Mouse (Mus musculus) intestine, embryonic 14.5 days (tissue): ENCODE results near the gene Foxp1. TPM values are rescaled to one million over a fixed set of nuclear protein-coding genes. Genes with fewer than 3 reads are reported as not detected.

ENCODE experiments used
- ATAC-seq: fragments of 200-750 bp; cut with Nextera tagmentation; replicated peaks from 2 replicates; pipeline ENCODE4 v1.8.0; 2017; ENCODE audit warnings: low read depth, moderate number of reproducible peaks, moderate TSS enrichment, moderate library complexity; ENCODE audit not compliant: low FRiP score, low TSS enrichment
- DNase-seq: peaks from one replicate; pipeline ENCODE4 v3.0.0-alpha.2; 2018; ENCODE audit warnings: low spot score
- H3K27ac ChIP-seq: fragments of 300-500 bp; sonication (generic); 2 replicates; pipeline ENCODE4 v1.5.1; 2014; ENCODE audit warnings: low read depth, mild to moderate bottlenecking, control low read depth
- H3K27me3 ChIP-seq: fragments of 300-500 bp; sonication (generic); replicated peaks from 2 replicates; pipeline ENCODE4 v1.6.1; 2014; ENCODE audit warnings: low read length, control low read depth; ENCODE audit not compliant: control insufficient read depth, insufficient read depth
- H3K36me3 ChIP-seq: fragments of 300-500 bp; sonication (generic); 2 replicates; pipeline ENCODE4 v1.6.1; 2014; ENCODE audit warnings: low read length, control low read depth; ENCODE audit not compliant: control insufficient read depth, insufficient read depth
- H3K4me1 ChIP-seq: fragments of 300-500 bp; sonication (generic); replicated peaks from 2 replicates; pipeline ENCODE4 v1.6.1; 2014; ENCODE audit warnings: low read length, control low read depth, mixed read lengths; ENCODE audit not compliant: control insufficient read depth, insufficient read depth
- H3K4me2 ChIP-seq: fragments of 300-500 bp; sonication (generic); 2 replicates; pipeline ENCODE4 v1.6.1; 2014; ENCODE audit warnings: low read length
- H3K4me3 ChIP-seq: fragments of 300-500 bp; sonication (generic); 2 replicates; pipeline ENCODE4 v1.5.1; 2014; ENCODE audit warnings: low read depth, low read length, control low read depth, mixed read lengths
- H3K9ac ChIP-seq: fragments of 300-500 bp; sonication (generic); 2 replicates; pipeline ENCODE4 v1.6.1; 2014; ENCODE audit warnings: mild to moderate bottlenecking, low read length
- H3K9me3 ChIP-seq: fragments of 300-500 bp; sonication (generic); 2 replicates; pipeline ENCODE4 v1.6.1; 2016; ENCODE audit warnings: low read length, control low read depth; ENCODE audit not compliant: control insufficient read depth
- WGBS: fragments of 180-500 bp; shearing (Covaris S2); extraction: QIAGEN DNeasy Blood & Tissue Kit; methylation state at CpG from one replicate; pipeline ENCODE4 v1.1.7; 2014; 5-methylcytosine and 5-hydroxymethylcytosine counted together
- polyA plus RNA-seq: library from polyadenylated mRNA; unstranded; fragments of >200 nt; fragmentation: Nextera tagmentation; extraction: Ambion mirVana; gene quantifications from 2 replicates; pipeline ENCODE4 v1.2.1, GENCODE M21; 2014

Foxp1 gene
- polyA plus RNA-seq, 1 experiment from 2014 or later = 133 TPM

GRCm38 (mm10) chr6:99309466-99310170, 212.9 kb downstream of the Foxp1 start:
- Histone ChIP-seq H3K9me3 (no peaks in the 10 kb centered on the region), H3K4me2 (no peak overlapping the region), H3K36me3 (no peaks in the 10 kb centered on the region), H3K4me3 (no peak overlapping the region), H3K27me3 (no peaks in the 10 kb centered on the region), H3K4me1 (0 out of 2 replicates have a peak, but pooled peaks cover 4% of the 10 kb centered on the region), H3K9ac (no peak overlapping the region), H3K27ac (no peak overlapping the region)
- no peak for DNase-seq
- no peak for ATAC-seq
- WGBS = 68% methylated on average over 14 of the region's 14 CpGs

GRCm38 (mm10) chr6:99305751-99306150, 216.8 kb downstream of the Foxp1 start:
- DNase-seq (no peak), ATAC-seq (no peak)

DNA sequence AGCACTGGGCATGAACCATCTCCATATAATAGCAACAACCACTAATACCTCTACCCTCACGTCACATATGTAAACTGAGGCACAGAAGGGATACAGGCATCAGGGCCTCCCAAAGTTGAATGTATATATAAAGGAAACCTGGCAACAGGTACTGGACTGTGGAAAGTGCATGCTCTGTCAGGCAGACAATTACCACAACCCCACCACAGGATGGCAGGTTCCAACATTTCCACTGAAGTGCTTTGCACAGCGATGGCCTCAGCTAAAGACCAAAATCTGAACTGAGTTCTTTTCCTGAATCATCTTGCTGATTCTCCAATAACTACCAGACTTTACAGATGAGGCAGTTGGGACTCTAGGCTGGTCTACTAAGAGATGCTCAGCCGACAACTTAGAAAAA, 217.3 kb downstream of the Foxp1 start:
- no peak overlapping the region for H3K4me3 ChIP-seq
- H3K36me3 ChIP-seq = no peaks in the 10 kb centered on the region
- H3K27ac ChIP-seq = no peak overlapping the region
- H3K9ac ChIP-seq = no peak overlapping the region
- WGBS = 83% methylated on average over 3 of the region's 3 CpGs
- H3K27me3 ChIP-seq = no peaks in the 10 kb centered on the region
- DNase-seq = no peak
- H3K9me3 ChIP-seq = no peaks in the 10 kb centered on the region
- no peak overlapping the region for H3K4me2 ChIP-seq
- no peaks in the 10 kb centered on the region; the same call in 1 of the 2 replicates for H3K4me1 ChIP-seq
- no peak for ATAC-seq

More at GRCm38 (mm10) chr6:99305751-99306150, 216.8 kb downstream of the Foxp1 start:
- H3K9me3 ChIP-seq = no peaks in the 10 kb centered on the region
- H3K36me3 ChIP-seq = no peaks in the 10 kb centered on the region
- H3K4me2 ChIP-seq = no peak overlapping the region
- H3K4me1 ChIP-seq = no peaks in the 10 kb centered on the region; the same call in 1 of the 2 replicates
- whole genome bisulfite sequencing = 87% methylated on average over 3 of the region's 3 CpGs
- H3K27ac ChIP-seq = no peak overlapping the region
- H3K9ac ChIP-seq = no peak overlapping the region
- H3K4me3 ChIP-seq = no peak overlapping the region
- no peaks in the 10 kb centered on the region for H3K27me3 ChIP-seq

DNA sequence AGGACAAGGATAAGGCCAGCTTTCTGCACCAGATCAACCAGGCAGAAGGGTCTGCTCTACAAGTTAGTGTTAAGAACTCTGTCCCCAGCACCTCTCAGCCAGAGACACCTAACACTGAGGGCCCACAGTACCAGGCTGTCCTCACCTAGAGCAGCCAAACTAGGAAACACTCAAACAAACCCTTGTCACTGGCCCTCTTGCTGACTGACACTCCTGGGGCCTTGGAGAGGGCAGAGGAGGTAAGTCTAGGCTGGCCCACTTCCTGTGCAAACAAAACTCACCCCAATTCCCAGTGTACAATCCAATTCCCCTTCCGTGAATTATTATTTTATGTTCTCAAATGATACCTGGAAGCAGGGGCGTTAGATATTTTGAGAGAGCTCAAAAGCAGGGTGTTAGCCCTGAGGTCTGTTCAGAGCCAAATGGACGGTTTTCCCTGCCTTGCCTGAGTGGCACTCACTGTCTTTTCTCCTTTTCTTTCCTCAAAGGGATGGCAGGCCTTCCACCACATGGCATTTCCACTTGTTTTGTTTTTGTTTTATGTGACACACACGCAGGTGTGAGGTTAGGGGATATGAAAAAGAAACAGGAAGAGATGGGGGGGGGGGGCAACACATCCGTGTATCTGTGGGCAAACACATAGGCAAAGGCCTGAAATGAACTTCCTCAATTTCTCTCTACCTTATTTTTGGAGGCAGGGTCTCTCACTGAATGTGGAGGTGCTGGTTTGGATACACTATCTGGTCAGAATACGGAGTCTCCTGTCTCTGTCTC, 219.7 kb downstream of the Foxp1 start:
- Histone ChIP-seq H3K9me3 (no peaks in the 10 kb centered on the region), H3K27ac (no peak overlapping the region), H3K4me3 (no peak overlapping the region), H3K36me3 (no peaks in the 10 kb centered on the region), H3K27me3 (no peaks in the 10 kb centered on the region), H3K4me2 (no peak overlapping the region), H3K4me1 (no peaks in the 10 kb centered on the region; the same call in 1 of the 2 replicates), H3K9ac (no peak overlapping the region)
- DNase-seq (no peak), ATAC-seq (no peak)
- WGBS = 80% methylated on average over 6 of the region's 6 CpGs

- Histone ChIP-seq H3K36me3 (no peaks in the 10 kb centered on the region), H3K4me3 (no peak overlapping the region), H3K27ac (no peak overlapping the region), H3K27me3 (no peaks in the 10 kb centered on the region), H3K4me2 (no peak overlapping the region), H3K9me3 (no peaks in the 10 kb centered on the region), H3K9ac (no peak overlapping the region), H3K4me1 (no peaks in the 10 kb centered on the region; the same call in 1 of the 2 replicates)
- DNase-seq (no peak), ATAC-seq (no peak)
- WGBS = 80% methylated on average over 8 of the region's 8 CpGs
These were observed 220.6 kb downstream of the Foxp1 start for GRCm38 (mm10) chr6:99301923-99302322.

DNA sequence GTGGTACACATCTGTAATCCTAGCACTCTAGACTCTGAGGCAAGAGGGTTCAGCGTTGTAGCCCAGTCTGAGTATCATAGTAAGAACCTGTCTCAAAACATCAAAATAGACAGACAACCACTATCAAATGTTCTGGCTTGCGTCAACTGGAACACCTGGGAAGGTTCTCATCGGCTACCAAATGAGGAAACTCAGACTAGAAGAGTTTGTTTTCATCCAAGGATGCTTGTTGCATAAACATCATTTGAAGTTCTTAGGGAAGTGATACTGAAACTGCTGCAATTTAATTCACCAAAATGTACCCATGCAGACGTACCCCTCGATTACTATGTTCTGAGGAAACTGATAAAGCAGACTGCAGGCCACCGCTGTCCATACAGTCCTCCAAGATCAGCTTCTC, 222.3 kb downstream of the Foxp1 start:
- Histone ChIP-seq H3K4me1 (peaks cover 2% of the 10 kb centered on the region; the same call in 1 of the 2 replicates), H3K4me2 (no peak overlapping the region), H3K27me3 (no peaks in the 10 kb centered on the region), H3K36me3 (no peaks in the 10 kb centered on the region), H3K9me3 (no peaks in the 10 kb centered on the region), H3K4me3 (no peak overlapping the region), H3K27ac (no peak overlapping the region), H3K9ac (no peak overlapping the region)
- no peak for ATAC-seq
- DNase-seq = no peak
- 84% methylated on average over 6 of the region's 6 CpGs for WGBS

- no peak overlapping the region for H3K9ac ChIP-seq
- H3K9me3 ChIP-seq = no peaks in the 10 kb centered on the region
- H3K27ac ChIP-seq = no peak overlapping the region
- H3K4me2 ChIP-seq = no peak overlapping the region
- H3K27me3 ChIP-seq = no peaks in the 10 kb centered on the region
- H3K4me1 ChIP-seq = peaks cover 3% of the 10 kb centered on the region; the same call in 1 of the 2 replicates
- ATAC-seq (no peak), DNase-seq (no peak)
- 82% methylated on average over 14 of the region's 14 CpGs for WGBS
- H3K36me3 ChIP-seq = no peaks in the 10 kb centered on the region
- no peak overlapping the region for H3K4me3 ChIP-seq
These were observed 223.3 kb downstream of the Foxp1 start for GRCm38 (mm10) chr6:99299196-99299595.

DNA sequence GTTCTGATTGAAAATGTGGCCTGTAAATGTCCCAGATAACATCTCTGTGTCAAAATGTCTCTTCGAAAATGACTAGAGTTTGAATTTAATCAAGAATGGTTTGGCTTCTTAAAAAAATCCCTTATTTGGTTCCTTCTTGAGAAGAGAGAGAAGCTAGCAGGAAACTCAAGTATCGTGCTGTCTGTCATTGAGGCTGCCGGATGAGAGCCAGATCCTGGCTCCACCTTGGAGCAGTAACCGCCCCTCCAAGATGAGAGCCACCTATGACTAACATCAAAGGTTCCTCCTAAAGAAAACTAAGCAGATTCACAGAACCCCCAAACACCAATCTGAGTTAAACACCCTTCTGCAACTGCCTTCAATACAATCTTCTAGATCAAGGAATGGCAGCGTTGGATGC, 225.0 kb downstream of the Foxp1 start:
- Histone ChIP-seq H3K4me2 (no peak overlapping the region), H3K27me3 (no peaks in the 10 kb centered on the region), H3K36me3 (no peaks in the 10 kb centered on the region), H3K4me1 (0 out of 2 replicates have a peak, but pooled peaks cover 3% of the 10 kb centered on the region), H3K9me3 (no peaks in the 10 kb centered on the region), H3K27ac (no peak overlapping the region), H3K9ac (no peak overlapping the region), H3K4me3 (no peak overlapping the region)
- ATAC-seq (no peak), DNase-seq (no peak)
- 62% methylated on average over 5 of the region's 5 CpGs for WGBS
